Mouse (Mus musculus): ENCODE measurements around the gene Cd276. TPM values are rescaled to one million over a fixed set of nuclear protein-coding genes. Genes with fewer than 3 reads are reported as not detected.

The Cd276 gene
- polyA plus RNA-seq (2012; ENCODE audit: low replicate concordance), result 0.30 TPM in 1 of 2 replicates, not detected in the other

GRCm38 (mm10) chr9:58554908-58555684 lies at the start of gene Cd276:
Gene Cd276, minus strand, starts transcription at chr9:58555437.

GRCm38 (mm10) chr9:58581958-58582540 lies 26.8 kb upstream of the Cd276 start, which contains the start of gene Nptn:
Gene Nptn, plus strand, starts transcription at chr9:58582240.

GRCm38 (mm10) chr9:58487851-58488801 lies 67.1 kb downstream of the Cd276 start, which contains the start of gene Insyn1:
Gene Insyn1, plus strand, starts transcription at chr9:58488603.

Other genes with a start within 250 kb of the Cd276 start
- 1.0 and 2.2 TPM in 2 replicates for gene Loxl1, start 242.3 kb downstream of the Cd276 start, polyA plus RNA-seq (2012; ENCODE audit: low replicate concordance)
- not detected in 2 replicates for gene Tbc1d21, start 185.0 kb downstream of the Cd276 start, polyA plus RNA-seq (2012; ENCODE audit: low replicate concordance)
- gene Insyn1, start 66.8 kb downstream of the Cd276 start, polyA plus RNA-seq (2012; ENCODE audit: low replicate concordance), result 0.10 and 0.47 TPM in 2 replicates
- gene Nptn, start 26.8 kb upstream of the Cd276 start, polyA plus RNA-seq (2012; ENCODE audit: low replicate concordance), result 150 and 227 TPM in 2 replicates
- not detected in 2 replicates for gene Rec114, start 188.5 kb upstream of the Cd276 start, polyA plus RNA-seq (2012; ENCODE audit: low replicate concordance)

Data from leukemia stem cell, adult 10-12 weeks (primary cell).